Mouse (Mus musculus) neural tube, embryonic 14.5 days (tissue): ENCODE data around the gene Slc2a2. TPM values are rescaled to one million over a fixed set of nuclear protein-coding genes. Genes with fewer than 3 reads are reported as not detected.
"Not testable (repeated sequence)": the region's sequence is repeated elsewhere in the genome, so short reads cannot be mapped to it uniquely, and the experiment has no call there.

Experiments
- ATAC-seq: fragments of 200-750 bp; cut with Nextera tagmentation; 2 replicates; pipeline ENCODE4 v1.8.0; 2017; ENCODE audit warnings: low read depth, mild to moderate bottlenecking, moderate TSS enrichment, moderate library complexity
- H3K27ac ChIP-seq: fragments of 300-500 bp; sonication (generic); 2 replicates; pipeline ENCODE4 v1.5.1; 2014; ENCODE audit warnings: low read depth, mild to moderate bottlenecking, control low read depth, low read length, moderate library complexity, mixed read lengths
- H3K27me3 ChIP-seq: fragments of 300-500 bp; sonication (generic); 2 replicates; pipeline ENCODE4 v1.6.1; 2014; ENCODE audit warnings: low read length; ENCODE audit not compliant: control insufficient read depth, insufficient read depth
- H3K36me3 ChIP-seq: fragments of 300-500 bp; sonication (generic); 2 replicates; pipeline ENCODE4 v1.6.1; 2014; ENCODE audit warnings: low read length, mixed read lengths; ENCODE audit not compliant: control insufficient read depth, insufficient read depth
- H3K4me1 ChIP-seq: fragments of 300-500 bp; sonication (generic); 2 replicates; pipeline ENCODE4 v1.6.1; 2014; ENCODE audit warnings: low read length; ENCODE audit not compliant: control insufficient read depth, insufficient read depth
- H3K4me2 ChIP-seq: fragments of 300-500 bp; sonication (generic); 2 replicates; pipeline ENCODE4 v1.6.1; 2014; ENCODE audit warnings: mild to moderate bottlenecking, low read depth, low read length, control low read depth
- H3K4me3 ChIP-seq: fragments of 300-500 bp; sonication (generic); 2 replicates; pipeline ENCODE4 v1.5.1; 2014; ENCODE audit warnings: low read depth, low read length, control low read depth, mixed read lengths
- H3K9ac ChIP-seq: fragments of 300-500 bp; sonication (generic); replicated peaks from 2 replicates; pipeline ENCODE4 v1.6.1; 2014; ENCODE audit warnings: low read depth, mild to moderate bottlenecking, control low read depth, low read length, mixed read lengths
- H3K9me3 ChIP-seq: fragments of 300-500 bp; sonication (generic); 2 replicates; pipeline ENCODE4 v1.6.1; 2016; ENCODE audit warnings: low read length; ENCODE audit not compliant: control insufficient read depth
- WGBS: fragments of 180-500 bp; shearing (Covaris S2); extraction: QIAGEN DNeasy Blood & Tissue Kit; methylation state at CpG from one replicate; pipeline ENCODE4 v1.1.7; 2014; 5-methylcytosine and 5-hydroxymethylcytosine counted together
- polyA plus RNA-seq: library from polyadenylated mRNA; unstranded; fragments of >200 nt; fragmentation: Nextera tagmentation; extraction: Ambion mirVana; gene quantifications from 2 replicates; pipeline ENCODE4 v1.2.1, GENCODE M21; 2014

Gene Slc2a2
- polyA plus RNA-seq, 1 experiment from 2014 or later, result 0.09 TPM

GRCm38 (mm10) chr3:28745835-28746483 lies 48.3 kb downstream of the Slc2a2 start:
- ATAC-seq, result peak; percentile 93
- no peaks in the 10 kb centered on the region for H3K27me3 ChIP-seq
- H3K4me2 ChIP-seq, result no peak overlapping the region
- WGBS, result 31% methylated on average over 7 of the region's 7 CpGs
- H3K9me3 ChIP-seq, result no peaks in the 10 kb centered on the region
- no peak overlapping the region for H3K27ac ChIP-seq
- no peak overlapping the region for H3K4me3 ChIP-seq
- H3K4me1 ChIP-seq, result no peaks in the 10 kb centered on the region
- H3K9ac ChIP-seq, result no peak overlapping the region
- no peaks in the 10 kb centered on the region for H3K36me3 ChIP-seq

GRCm38 (mm10) chr3:28748151-28748550 lies 50.4 kb downstream of the Slc2a2 start:
- Histone ChIP-seq H3K4me1 (no peaks in the 10 kb centered on the region), H3K27me3 (no peaks in the 10 kb centered on the region), H3K4me2 (no peak overlapping the region), H3K27ac (no peak overlapping the region), H3K9ac (no peak overlapping the region), H3K4me3 (no peak overlapping the region), H3K36me3 (no peaks in the 10 kb centered on the region), H3K9me3 (no peaks in the 10 kb centered on the region)
- 88% methylated on average over 3 of the region's 3 CpGs for WGBS
- no peak for ATAC-seq

- Histone ChIP-seq H3K4me3 (no peak overlapping the region), H3K4me1 (no peaks in the 10 kb centered on the region), H3K9me3 (no peaks in the 10 kb centered on the region), H3K4me2 (no peak overlapping the region), H3K9ac (no peak overlapping the region), H3K27ac (no peak overlapping the region), H3K27me3 (no peaks in the 10 kb centered on the region), H3K36me3 (no peaks in the 10 kb centered on the region)
- ATAC-seq, result no peak
Observed at GRCm38 (mm10) chr3:28748956-28749355, 51.3 kb downstream of the Slc2a2 start.

GRCm38 (mm10) chr3:28755477-28755876 lies 57.8 kb downstream of the Slc2a2 start:
- H3K4me3 ChIP-seq, result no peak overlapping the region
- no peaks in the 10 kb centered on the region for H3K9me3 ChIP-seq
- H3K27ac ChIP-seq, result no peak overlapping the region
- 53% methylated on average over 7 of the region's 7 CpGs for WGBS
- H3K27me3 ChIP-seq, result no peaks in the 10 kb centered on the region
- no peak overlapping the region for H3K4me2 ChIP-seq
- ATAC-seq, result peak; percentile 58
- H3K4me1 ChIP-seq, result 0 out of 2 replicates have a peak, but pooled peaks cover 8% of the 10 kb centered on the region
- H3K36me3 ChIP-seq, result no peaks in the 10 kb centered on the region
- no peak overlapping the region for H3K9ac ChIP-seq

- no peaks in the 10 kb centered on the region for H3K36me3 ChIP-seq
- no peak overlapping the region for H3K4me3 ChIP-seq
- no peaks in the 10 kb centered on the region for H3K9me3 ChIP-seq
- WGBS, result 34% methylated on average over 8 of the region's 8 CpGs
- no peak overlapping the region for H3K9ac ChIP-seq
- H3K27me3 ChIP-seq, result no peaks in the 10 kb centered on the region
- ATAC-seq, result peak; percentile 63; the same call in 1 of the 2 replicates
- H3K27ac ChIP-seq, result no peak overlapping the region
- 0 out of 2 replicates have a peak, but pooled peaks cover 2% of the 10 kb centered on the region for H3K4me1 ChIP-seq
- no peak overlapping the region for H3K4me2 ChIP-seq
Observed at GRCm38 (mm10) chr3:28761225-28761789, 63.6 kb downstream of the Slc2a2 start.

GRCm38 (mm10) chr3:28766935-28767334 lies 69.2 kb downstream of the Slc2a2 start:
- 92% methylated on average over 4 of the region's 4 CpGs for WGBS
- H3K4me1 ChIP-seq, result no peaks in the 10 kb centered on the region
- H3K36me3 ChIP-seq, result no peaks in the 10 kb centered on the region
- no peak overlapping the region for H3K27ac ChIP-seq
- H3K27me3 ChIP-seq, result no peaks in the 10 kb centered on the region
- no peak overlapping the region for H3K4me3 ChIP-seq
- H3K9ac ChIP-seq, result no peak overlapping the region
- ATAC-seq, result no peak
- H3K4me2 ChIP-seq, result no peak overlapping the region
- no peaks in the 10 kb centered on the region for H3K9me3 ChIP-seq

- no peaks in the 10 kb centered on the region for H3K27me3 ChIP-seq
- no peaks in the 10 kb centered on the region for H3K36me3 ChIP-seq
- H3K4me1 ChIP-seq, result no peaks in the 10 kb centered on the region
- WGBS, result 52% methylated on average over 3 of the region's 3 CpGs
- no peaks in the 10 kb centered on the region for H3K9me3 ChIP-seq
- no peak overlapping the region for H3K27ac ChIP-seq
- ATAC-seq, result no peak
- no peak overlapping the region for H3K4me3 ChIP-seq
- no peak overlapping the region for H3K9ac ChIP-seq
- H3K4me2 ChIP-seq, result no peak overlapping the region
Observed at GRCm38 (mm10) chr3:28768222-28768621, 70.5 kb downstream of the Slc2a2 start.

- not testable (repeated sequence) for ATAC-seq, H3K9me3 ChIP-seq
- WGBS, result 71% methylated on average over 4 of the region's 4 CpGs
Observed at GRCm38 (mm10) chr3:28772919-28773318, 75.2 kb downstream of the Slc2a2 start.

GRCm38 (mm10) chr3:28775361-28775760 lies 77.7 kb downstream of the Slc2a2 start:
- Histone ChIP-seq H3K36me3 (no peaks in the 10 kb centered on the region), H3K27ac (no peak overlapping the region), H3K4me3 (no peak overlapping the region), H3K4me2 (no peak overlapping the region), H3K4me1 (no peaks in the 10 kb centered on the region), H3K9me3 (no peaks in the 10 kb centered on the region), H3K27me3 (no peaks in the 10 kb centered on the region), H3K9ac (no peak overlapping the region)
- 95% methylated on average over 7 of the region's 7 CpGs for WGBS
- no peak for ATAC-seq

More at GRCm38 (mm10) chr3:28772919-28773318, 75.2 kb downstream of the Slc2a2 start:
- H3K27me3 ChIP-seq, H3K36me3 ChIP-seq, H3K4me1 ChIP-seq, H3K4me2 ChIP-seq, H3K4me3 ChIP-seq, H3K27ac ChIP-seq, H3K9ac ChIP-seq: not testable (repeated sequence)
